Mouse (Mus musculus) gastrocnemius, adult 8-10 months (tissue): ENCODE results near the gene Aig1. TPM values are rescaled to one million over a fixed set of nuclear protein-coding genes. Genes with fewer than 3 reads are reported as not detected.

Source experiments
- DNase-seq, 2 experiments: peaks; one replicate each; pipeline ENCODE4 v3.0.0; 2022; ENCODE audit warnings: low spot score in 2 of 2
- total RNA-seq, 4 experiments: library from RNA; stranded (reverse); gene quantifications; 2 replicates each; pipeline ENCODE4 v1.2.4; 2022

The Aig1 gene
- total RNA-seq, 4 experiments from 2014 or later, result 12.8 to 13.9 (median 13.3) TPM

DNA sequence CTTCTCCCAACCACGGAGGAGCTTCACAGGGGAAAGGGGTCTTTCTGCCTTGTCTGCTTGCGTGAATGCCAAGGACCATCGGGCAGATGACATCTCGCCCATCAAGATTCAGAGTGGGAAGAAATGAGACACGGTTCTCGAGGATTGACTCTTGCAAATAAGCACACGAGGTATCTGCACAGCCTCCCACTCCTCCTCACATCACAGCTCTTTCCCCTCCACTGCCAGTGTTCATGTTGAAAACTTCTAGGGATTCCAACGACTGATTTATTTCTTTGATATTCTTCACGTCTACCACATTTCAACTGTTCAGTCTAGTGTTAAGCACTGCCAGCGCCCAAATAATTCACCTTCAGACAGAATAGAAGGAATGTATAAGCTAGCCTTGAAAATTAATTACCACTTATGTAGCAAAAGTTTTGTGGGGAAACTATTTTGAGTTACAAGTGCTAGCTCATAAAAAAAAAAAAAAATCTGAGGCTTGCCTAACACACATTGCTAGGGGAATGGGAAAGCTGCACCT, 86.5 kb downstream of the Aig1 start:
- no peak for DNase-seq

GRCm38 (mm10) chr10:13776014-13776413, 92.8 kb downstream of the Aig1 start:
- no peak for DNase-seq

GRCm38 (mm10) chr10:13775411-13775810, 93.4 kb downstream of the Aig1 start:
- no peak for DNase-seq

DNA sequence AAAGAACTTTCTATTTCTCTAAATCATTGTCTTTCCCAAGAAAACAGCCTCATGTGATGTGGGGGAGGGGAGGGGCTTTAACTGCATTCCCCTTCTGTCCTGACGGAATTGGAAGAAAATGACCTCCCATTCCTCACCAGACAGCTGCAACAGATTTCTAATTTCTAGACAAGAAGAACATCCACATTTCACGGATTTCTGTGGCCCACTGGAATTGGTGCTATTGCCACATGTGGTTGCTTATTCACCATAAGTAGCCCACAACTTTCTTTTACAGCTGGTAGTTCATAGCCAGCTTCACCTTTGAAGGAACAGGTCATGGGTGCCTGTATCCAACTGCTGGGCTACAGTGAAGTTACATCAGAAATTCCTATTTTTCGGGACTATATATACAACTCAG, 93.9 kb downstream of the Aig1 start:
- no peak for DNase-seq

DNA sequence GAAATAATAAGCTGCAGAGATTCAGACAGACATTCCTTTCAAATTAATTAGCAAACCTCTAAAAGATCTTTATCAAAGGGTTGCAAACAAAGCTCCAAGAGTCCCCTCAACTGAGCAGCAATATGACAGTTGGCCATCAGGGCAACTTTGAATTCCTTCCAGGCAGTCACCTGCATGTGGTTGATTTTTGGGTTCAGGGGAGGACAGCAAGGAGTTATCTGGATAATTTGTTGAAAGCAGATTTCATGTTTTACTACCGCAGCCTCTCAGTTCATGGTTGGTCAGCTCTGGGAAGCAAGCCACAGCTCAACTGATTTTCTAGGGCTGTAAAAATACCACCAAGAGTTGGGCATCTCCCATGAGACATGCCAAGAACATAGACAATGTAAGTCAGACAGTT, 98.1 kb downstream of the Aig1 start:
- no peak for DNase-seq

DNA sequence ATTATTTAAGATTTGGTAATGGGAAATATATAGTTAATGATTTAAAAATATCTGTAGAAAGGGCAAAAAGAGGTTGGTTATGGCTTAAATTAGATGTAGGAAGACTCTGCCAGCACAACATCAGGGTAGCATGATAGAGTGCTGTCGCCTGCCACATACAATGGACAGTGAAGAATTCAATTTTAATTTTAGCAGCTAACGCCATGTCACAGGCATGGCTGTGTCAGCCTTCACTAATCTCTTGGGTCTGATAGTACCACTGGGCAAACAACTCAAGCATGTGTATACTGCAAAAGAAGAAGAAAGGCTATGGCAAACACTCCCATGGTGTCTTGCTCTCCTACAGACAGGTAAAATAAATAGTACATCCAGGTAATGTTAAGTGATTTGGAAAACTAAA, 99.0 kb downstream of the Aig1 start:
- DNase-seq, result no peak

DNA sequence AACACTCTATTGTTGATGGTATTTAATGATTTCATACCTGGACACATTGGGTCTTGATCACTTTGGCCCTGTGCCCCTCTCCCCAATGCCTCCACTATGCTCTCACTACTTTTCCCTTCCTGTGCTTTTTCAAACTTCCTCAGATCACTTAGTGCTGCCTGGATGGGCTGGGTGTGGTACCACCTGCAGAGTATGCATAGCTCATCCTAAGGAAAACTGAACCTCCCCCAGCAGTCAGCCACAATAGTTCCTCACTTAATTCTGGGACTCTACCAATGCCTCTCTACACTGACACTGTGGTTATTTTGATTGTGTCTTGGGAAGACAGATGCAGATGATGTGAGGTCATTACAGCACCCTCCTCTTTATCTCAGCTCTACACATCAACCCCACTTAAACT, 99.9 kb downstream of the Aig1 start:
- DNase-seq, result no peak

GRCm38 (mm10) chr10:13767076-13767475, 101.7 kb downstream of the Aig1 start:
- DNase-seq, result no peak

DNA sequence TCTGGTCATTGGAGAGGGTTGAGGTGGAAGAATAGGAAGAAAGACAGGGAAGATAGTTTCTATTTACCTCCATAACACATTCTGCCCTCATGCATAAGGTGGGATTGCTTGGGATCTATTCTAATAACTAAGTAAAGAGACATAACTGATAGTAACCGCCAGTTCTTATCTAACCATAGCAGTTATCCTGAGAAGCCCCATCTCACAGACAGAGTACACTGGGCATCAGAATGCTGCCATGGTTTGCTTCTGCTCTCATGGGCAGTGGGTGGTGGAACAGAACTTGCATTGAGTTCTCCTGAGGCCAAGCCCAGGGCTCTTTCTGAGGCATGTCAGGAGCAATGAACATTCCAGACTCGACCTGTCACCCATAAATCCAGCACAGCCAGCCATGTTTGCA, 105.6 kb downstream of the Aig1 start:
- DNase-seq, result no peak

- DNase-seq, result no peak
Observed at GRCm38 (mm10) chr10:13754712-13755111, 114.1 kb downstream of the Aig1 start.

DNA sequence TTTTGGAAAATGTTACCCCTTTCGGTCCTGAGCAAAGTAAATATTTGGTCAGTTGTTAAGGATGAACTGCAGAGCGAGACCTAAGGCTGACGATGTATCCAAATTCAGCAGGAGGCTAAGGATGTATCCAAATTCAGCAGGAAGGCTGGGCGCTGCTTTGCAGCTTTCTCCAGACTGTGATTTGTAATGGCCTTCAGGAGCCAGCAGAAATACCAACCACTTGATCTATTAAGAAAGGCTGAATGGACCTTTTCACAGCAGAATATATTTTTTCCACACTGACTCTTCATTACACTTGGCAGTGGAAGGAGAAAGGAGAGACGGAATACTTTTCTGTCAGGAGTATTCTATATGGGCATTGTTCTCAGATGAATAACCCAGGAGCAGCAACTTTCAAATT, 115.0 kb downstream of the Aig1 start:
- DNase-seq, result peak in 1 of 2 experiments; percentile 3

GRCm38 (mm10) chr10:13739494-13740140, 129.2 kb downstream of the Aig1 start:
- peak; percentile 19 to 30 for DNase-seq

DNA sequence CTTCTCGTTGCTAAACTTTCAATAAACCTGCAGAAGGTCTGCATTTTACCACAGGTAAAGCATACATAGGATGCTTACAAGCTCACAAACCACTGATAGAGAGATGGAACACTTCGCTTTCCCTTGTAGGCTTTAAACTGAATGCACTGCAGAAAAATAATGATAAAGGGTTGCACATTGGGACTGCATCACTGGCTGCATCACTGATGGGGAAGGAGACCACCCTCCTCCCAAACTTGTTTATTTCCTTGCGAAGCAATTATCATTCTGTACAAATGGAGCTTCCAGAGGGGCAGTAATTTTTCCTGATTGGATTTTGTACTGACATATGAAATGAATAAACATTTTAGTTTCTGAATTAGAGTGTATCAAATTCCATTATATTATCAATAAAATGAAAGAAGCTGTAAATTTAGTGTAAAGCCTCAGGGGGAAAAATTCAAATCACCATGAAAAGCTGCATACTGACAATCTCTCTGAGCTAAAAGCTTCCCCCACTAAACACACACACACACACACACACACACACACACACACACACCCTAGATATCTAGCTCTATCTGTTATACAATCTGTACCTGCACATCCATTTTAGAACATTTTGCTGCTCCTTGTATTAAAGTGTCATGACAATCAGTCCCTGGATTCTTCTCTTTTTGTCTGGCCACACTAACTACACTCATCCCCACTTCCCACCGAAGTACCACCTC, 138.6 kb downstream of the Aig1 start:
- DNase-seq, result no peak

GRCm38 (mm10) chr10:13727676-13728075, 141.1 kb downstream of the Aig1 start:
- no peak for DNase-seq

- DNase-seq, result no peak
Observed at GRCm38 (mm10) chr10:13726206-13726605, 142.6 kb downstream of the Aig1 start.

GRCm38 (mm10) chr10:13725276-13725675, 143.5 kb downstream of the Aig1 start:
- no peak for DNase-seq

DNA sequence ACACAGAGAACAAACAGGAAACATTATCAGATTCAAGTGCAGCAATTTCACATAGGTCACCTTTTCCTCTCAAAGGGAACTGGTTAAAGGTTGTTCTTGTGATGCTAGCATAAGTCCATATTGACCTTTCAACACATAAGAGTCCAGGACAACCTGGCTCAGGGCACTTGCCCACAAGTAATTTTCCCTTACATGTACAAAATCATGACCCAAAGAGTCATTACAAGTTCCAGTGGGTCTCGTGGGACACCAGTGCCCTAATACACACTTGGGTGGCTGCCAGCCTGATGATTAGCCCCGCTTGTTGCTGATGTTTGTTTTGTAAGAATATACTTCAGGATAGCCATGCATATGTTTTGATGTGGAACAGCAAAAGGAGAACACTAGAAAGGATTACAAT, 152.6 kb downstream of the Aig1 start:
- no peak for DNase-seq

GRCm38 (mm10) chr10:13715584-13715983, 153.2 kb downstream of the Aig1 start:
- no peak for DNase-seq

GRCm38 (mm10) chr10:13714920-13715293, 153.9 kb downstream of the Aig1 start:
- DNase-seq, result no peak

- DNase-seq, result no peak
Observed at GRCm38 (mm10) chr10:13714199-13714919, 154.4 kb downstream of the Aig1 start.

- no peak for DNase-seq
Observed at GRCm38 (mm10) chr10:13713711-13714110, 155.1 kb downstream of the Aig1 start.

- no peak for DNase-seq
Observed at GRCm38 (mm10) chr10:13713116-13713515, 155.7 kb downstream of the Aig1 start.
